Mouse (Mus musculus) mouse embryonic stem cell (cell line): ENCODE measurements around the gene P3h2.

Experiments used
- in situ Hi-C, 2 experiments: fragments of 300-500 bp; cut with MboI; formaldehyde crosslinking; loops; 1 replicate in 1 of 2; 3 replicates in 1 of 2; pipeline ENCODE4 v1.14.3; 2019 to 2020; ENCODE audit warnings: low sequenced_read_pairs in 2 of 2, low pct_unique_long_range_greater_than_20kb in 1 of 2, mixed read lengths in 1 of 2; ENCODE audit not compliant: unreplicated experiment in 1 of 2

Gene P3h2

GRCm38 (mm10) chr16:26021759-26022158 is 83.8 kb downstream of the P3h2 start:
- in situ Hi-C loops: no loop called here

GRCm38 (mm10) chr16:26005811-26006210 is 99.8 kb downstream of the P3h2 start:
- in situ Hi-C loops: no loop called here

GRCm38 (mm10) chr16:26003261-26003660 is 102.3 kb downstream of the P3h2 start:
- in situ Hi-C loops: no loop called here

- in situ Hi-C loops: no loop called here
These were observed 102.7 kb downstream of the P3h2 start for GRCm38 (mm10) chr16:26002848-26003247.

- in situ Hi-C loops: loop anchor here in 1 of 2 experiments (25.0 kb wide), 1 partner anchor 193 kb away; no protein-coding TSS in a partner anchor
These were observed 111.0 kb downstream of the P3h2 start for GRCm38 (mm10) chr16:25994605-25995004.

GRCm38 (mm10) chr16:25987221-25987620 is 118.4 kb downstream of the P3h2 start:
- in situ Hi-C loops: loop anchor here in 1 of 2 experiments (25.0 kb wide), 1 partner anchor 200 kb away; no protein-coding TSS in a partner anchor

GRCm38 (mm10) chr16:25983635-25984034 is 121.9 kb downstream of the P3h2 start:
- in situ Hi-C loops: loop anchor here in 1 of 2 experiments (25.0 kb wide), 1 partner anchor 204 kb away; no protein-coding TSS in a partner anchor

GRCm38 (mm10) chr16:25979037-25979436 is 126.5 kb downstream of the P3h2 start:
- in situ Hi-C loops: loop anchor here in 1 of 2 experiments (25.0 kb wide), 1 partner anchor 208 kb away; no protein-coding TSS in a partner anchor

- in situ Hi-C loops: loop anchor here in 1 of 2 experiments (25.0 kb wide), 1 partner anchor 210 kb away; no protein-coding TSS in a partner anchor
These were observed 128.4 kb downstream of the P3h2 start for GRCm38 (mm10) chr16:25977210-25977609.

GRCm38 (mm10) chr16:25971285-25971684 is 134.3 kb downstream of the P3h2 start:
- in situ Hi-C loops: loop anchor here in 1 of 2 experiments (25.0 kb wide), 1 partner anchor 609 kb away; no protein-coding TSS in a partner anchor

GRCm38 (mm10) chr16:25970720-25971119 is 134.9 kb downstream of the P3h2 start:
- in situ Hi-C loops: loop anchor here in 1 of 2 experiments (25.0 kb wide), 1 partner anchor 608 kb away; no protein-coding TSS in a partner anchor

- in situ Hi-C loops: loop anchor here in 1 of 2 experiments (25.0 kb wide), 1 partner anchor 608 kb away; no protein-coding TSS in a partner anchor
These were observed 135.4 kb downstream of the P3h2 start for GRCm38 (mm10) chr16:25970193-25970592.

- in situ Hi-C loops: loop anchor here in 1 of 2 experiments (25.0 kb wide), 1 partner anchor 605 kb away; no protein-coding TSS in a partner anchor
These were observed 138.3 kb downstream of the P3h2 start for GRCm38 (mm10) chr16:25967297-25967696.

GRCm38 (mm10) chr16:25963856-25964255 is 141.7 kb downstream of the P3h2 start:
- in situ Hi-C loops: loop anchor here in 1 of 2 experiments (25.0 kb wide), 1 partner anchor 602 kb away; no protein-coding TSS in a partner anchor

GRCm38 (mm10) chr16:25960345-25960744 is 145.2 kb downstream of the P3h2 start:
- in situ Hi-C loops: loop anchor here in 1 of 2 experiments (25.0 kb wide), 1 partner anchor 598 kb away; no protein-coding TSS in a partner anchor

- in situ Hi-C loops: loop anchor here in 1 of 2 experiments (25.0 kb wide), 1 partner anchor 598 kb away; no protein-coding TSS in a partner anchor
These were observed 145.7 kb downstream of the P3h2 start for GRCm38 (mm10) chr16:25959929-25960328.

GRCm38 (mm10) chr16:25958650-25959238 is 146.8 kb downstream of the P3h2 start:
- in situ Hi-C loops: loop anchor here in 1 of 2 experiments (25.0 kb wide), 1 partner anchor 596 kb away; no protein-coding TSS in a partner anchor

- in situ Hi-C loops: loop anchor here in 1 of 2 experiments (25.0 kb wide), 1 partner anchor 596 kb away; no protein-coding TSS in a partner anchor
These were observed 147.4 kb downstream of the P3h2 start for GRCm38 (mm10) chr16:25958213-25958612.

GRCm38 (mm10) chr16:25956831-25957230 is 148.8 kb downstream of the P3h2 start:
- in situ Hi-C loops: loop anchor here in 1 of 2 experiments (25.0 kb wide), 1 partner anchor 595 kb away; no protein-coding TSS in a partner anchor
